Mouse (Mus musculus) lung, embryonic 14.5 days (tissue): ENCODE results near the gene Prrg2. TPM values are rescaled to one million over a fixed set of nuclear protein-coding genes. Genes with fewer than 3 reads are reported as not detected.
A peak's percentile ranks its signal among the peaks of the same experiment; 100 is the strongest.

ENCODE experiments used
- ATAC-seq: fragments of 200-750 bp; cut with Nextera tagmentation; 2 replicates; pipeline ENCODE4 v1.8.0; 2017; ENCODE audit warnings: mild to moderate bottlenecking, moderate TSS enrichment, moderate library complexity; ENCODE audit not compliant: insufficient read depth
- DNase-seq: peaks from one replicate; pipeline ENCODE4 v3.0.0-alpha.2; 2015
- H3K27ac ChIP-seq: fragments of 300-500 bp; sonication (generic); 2 replicates; pipeline ENCODE4 v1.5.1; 2014; ENCODE audit warnings: low read depth, mild to moderate bottlenecking, moderate library complexity
- H3K27me3 ChIP-seq: fragments of 300-500 bp; sonication (generic); 2 replicates; pipeline ENCODE4 v1.6.1; 2014; ENCODE audit warnings: low read length, control low read depth; ENCODE audit not compliant: insufficient read depth
- H3K36me3 ChIP-seq: fragments of 300-500 bp; sonication (generic); 2 replicates; pipeline ENCODE4 v1.6.1; 2014; ENCODE audit warnings: control low read depth; ENCODE audit not compliant: insufficient read depth
- H3K4me1 ChIP-seq: fragments of 300-500 bp; sonication (generic); 2 replicates; pipeline ENCODE4 v1.6.1; 2014; ENCODE audit warnings: antibody characterized with exemption, control low read depth; ENCODE audit not compliant: insufficient read depth
- H3K4me2 ChIP-seq: fragments of 300-500 bp; sonication (generic); 2 replicates; pipeline ENCODE4 v1.6.1; 2014; ENCODE audit warnings: mild to moderate bottlenecking
- H3K4me3 ChIP-seq: fragments of 300-500 bp; sonication (generic); 2 replicates; pipeline ENCODE4 v1.5.1; 2014; ENCODE audit warnings: low read depth, low read length
- H3K9ac ChIP-seq: fragments of 300-500 bp; sonication (generic); 2 replicates; pipeline ENCODE4 v1.6.1; 2014
- H3K9me3 ChIP-seq: fragments of 300-500 bp; sonication (generic); 2 replicates; pipeline ENCODE4 v1.6.1; 2016; ENCODE audit warnings: low read depth, low read length, control low read depth
- CTCF ChIP-seq: IDR thresholded peaks from 2 replicates; pipeline ENCODE4 v1.5.1; 2016; ENCODE audit warnings: antibody characterized with exemption, low read depth
- WGBS: fragments of 180-500 bp; shearing (Covaris S2); extraction: QIAGEN DNeasy Blood & Tissue Kit; methylation state at CpG from one replicate; pipeline ENCODE4 v1.1.7; 2014; 5-methylcytosine and 5-hydroxymethylcytosine counted together
- polyA plus RNA-seq: library from polyadenylated mRNA; unstranded; fragments of >200 nt; fragmentation: Nextera tagmentation; extraction: Ambion mirVana; gene quantifications from 2 replicates; pipeline ENCODE4 v1.2.1, GENCODE M21; 2014

The Prrg2 gene
- polyA plus RNA-seq, 1 experiment from 2014 or later, result 19.2 TPM

DNA sequence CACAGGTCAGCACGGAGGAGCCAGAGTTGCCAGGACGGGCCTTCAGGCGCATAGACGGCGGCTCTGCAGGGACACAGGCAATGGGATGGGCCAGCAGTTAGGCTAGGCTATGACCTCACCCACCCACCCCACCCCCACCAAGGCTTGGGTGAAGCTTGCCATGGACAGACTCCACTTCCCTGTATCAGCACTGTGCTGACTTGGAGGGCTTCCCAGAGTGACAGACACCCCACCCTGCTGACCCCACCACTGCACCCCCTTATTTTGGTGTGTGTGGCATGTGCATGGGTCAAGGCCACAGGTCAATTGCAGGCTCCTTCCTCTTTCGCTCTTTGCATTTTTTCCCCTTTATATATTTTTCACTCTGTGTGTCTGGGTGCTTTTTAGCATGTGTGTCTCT is 32.9 kb upstream of the Prrg2 start:
- no peaks in the 10 kb centered on the region for H3K9me3 ChIP-seq
- WGBS, result 81% methylated on average over 6 of the region's 6 CpGs
- H3K27me3 ChIP-seq, result no peaks in the 10 kb centered on the region
- H3K36me3 ChIP-seq, result peaks cover 5% of the 10 kb centered on the region; the same call in 1 of the 2 replicates
- H3K4me1 ChIP-seq, result peaks cover 7% of the 10 kb centered on the region; the same call in 1 of the 2 replicates
- no peak for DNase-seq
- no peak overlapping the region for H3K4me2 ChIP-seq
- no peak overlapping the region for H3K4me3 ChIP-seq
- ATAC-seq, result no peak
- no peak overlapping the region for H3K27ac ChIP-seq
- TF ChIP-seq CTCF, result no peak
- no peak overlapping the region for H3K9ac ChIP-seq

- Histone ChIP-seq H3K4me1 (peaks cover 10% of the 10 kb centered on the region; the same call in 1 of the 2 replicates), H3K9me3 (no peaks in the 10 kb centered on the region), H3K27ac (0 out of 2 replicates have a peak overlapping the region, but pooled peaks have one; percentile 3), H3K27me3 (no peaks in the 10 kb centered on the region), H3K9ac (no peak overlapping the region), H3K36me3 (peaks cover 5% of the 10 kb centered on the region; the same call in 1 of the 2 replicates), H3K4me3 (no peak overlapping the region), H3K4me2 (no peak overlapping the region)
- no peak for DNase-seq
- no peak for ATAC-seq
- no peak for TF ChIP-seq CTCF
- 28% methylated on average over 7 of the region's 7 CpGs for WGBS
These were observed 31.6 kb upstream of the Prrg2 start for GRCm38 (mm10) chr7:45094121-45094520.

DNA sequence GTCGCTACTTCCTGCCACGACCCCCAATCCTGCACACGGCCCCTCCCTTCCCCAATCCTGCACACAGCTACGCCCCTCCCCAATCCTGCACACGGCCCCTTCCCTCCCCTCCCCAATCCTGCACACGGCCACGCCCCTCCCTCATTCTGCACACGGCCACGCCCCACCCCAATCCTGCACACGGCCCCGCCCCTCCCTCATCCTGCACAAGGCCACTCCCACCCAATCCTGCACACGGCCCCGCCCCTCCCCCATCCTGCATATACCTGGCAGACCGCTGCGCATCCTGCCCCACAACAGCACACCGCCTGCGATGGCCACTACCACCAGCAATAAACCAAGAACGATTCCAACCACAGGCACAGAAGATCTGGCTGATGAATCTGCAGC is 31.0 kb upstream of the Prrg2 start:
- H3K4me3 ChIP-seq, result no peak overlapping the region
- H3K27me3 ChIP-seq, result no peaks in the 10 kb centered on the region
- peaks cover 10% of the 10 kb centered on the region for H3K36me3 ChIP-seq
- no peaks in the 10 kb centered on the region for H3K9me3 ChIP-seq
- H3K4me1 ChIP-seq, result peaks cover 10% of the 10 kb centered on the region; the same call in 1 of the 2 replicates
- H3K4me2 ChIP-seq, result no peak overlapping the region
- H3K27ac ChIP-seq, result peak overlapping the region; percentile 91; the same call in 1 of the 2 replicates
- ATAC-seq (no peak), DNase-seq (no peak)
- H3K9ac ChIP-seq, result no peak overlapping the region
- no peak for TF ChIP-seq CTCF
- WGBS, result 37% methylated on average over 18 of the region's 18 CpGs

- Histone ChIP-seq H3K9ac (no peak overlapping the region), H3K4me1 (peaks cover 10% of the 10 kb centered on the region; the same call in 1 of the 2 replicates), H3K36me3 (peaks cover 15% of the 10 kb centered on the region), H3K27ac (peak overlapping the region; percentile 91), H3K9me3 (no peaks in the 10 kb centered on the region), H3K4me3 (no peak overlapping the region), H3K27me3 (no peaks in the 10 kb centered on the region), H3K4me2 (peak overlapping the region; percentile 18; the same call in 1 of the 2 replicates)
- no peak for TF ChIP-seq CTCF
- 48% methylated on average over 12 of the region's 12 CpGs for WGBS
- DNase-seq (peak; percentile 54), ATAC-seq (no peak)
These were observed 30.5 kb upstream of the Prrg2 start for GRCm38 (mm10) chr7:45092828-45093515.

- H3K4me3 ChIP-seq, result peak within 1 kb of the TSS; percentile 52
- peak within 1 kb of the TSS; percentile 91 for H3K27ac ChIP-seq
- H3K4me1 ChIP-seq, result peaks cover 10% of the 10 kb centered on the region; the same call in 1 of the 2 replicates
- ATAC-seq (peak; percentile 95), DNase-seq (peak; percentile 99)
- H3K27me3 ChIP-seq, result no peaks in the 10 kb centered on the region
- TF ChIP-seq CTCF, result no peak
- H3K4me2 ChIP-seq, result peak within 1 kb of the TSS; percentile 70
- 0% methylated on average over 16 of the region's 16 CpGs for WGBS
- H3K9ac ChIP-seq, result peak within 1 kb of the TSS; percentile 78
- H3K36me3 ChIP-seq, result peaks cover 24% of the 10 kb centered on the region
- no peaks in the 10 kb centered on the region for H3K9me3 ChIP-seq
These were observed 29.6 kb upstream of the Prrg2 start, which contains the start of gene Rcn3 for GRCm38 (mm10) chr7:45092048-45092447. Gene Rcn3, minus strand, starts transcription at chr7:45092221.

DNA sequence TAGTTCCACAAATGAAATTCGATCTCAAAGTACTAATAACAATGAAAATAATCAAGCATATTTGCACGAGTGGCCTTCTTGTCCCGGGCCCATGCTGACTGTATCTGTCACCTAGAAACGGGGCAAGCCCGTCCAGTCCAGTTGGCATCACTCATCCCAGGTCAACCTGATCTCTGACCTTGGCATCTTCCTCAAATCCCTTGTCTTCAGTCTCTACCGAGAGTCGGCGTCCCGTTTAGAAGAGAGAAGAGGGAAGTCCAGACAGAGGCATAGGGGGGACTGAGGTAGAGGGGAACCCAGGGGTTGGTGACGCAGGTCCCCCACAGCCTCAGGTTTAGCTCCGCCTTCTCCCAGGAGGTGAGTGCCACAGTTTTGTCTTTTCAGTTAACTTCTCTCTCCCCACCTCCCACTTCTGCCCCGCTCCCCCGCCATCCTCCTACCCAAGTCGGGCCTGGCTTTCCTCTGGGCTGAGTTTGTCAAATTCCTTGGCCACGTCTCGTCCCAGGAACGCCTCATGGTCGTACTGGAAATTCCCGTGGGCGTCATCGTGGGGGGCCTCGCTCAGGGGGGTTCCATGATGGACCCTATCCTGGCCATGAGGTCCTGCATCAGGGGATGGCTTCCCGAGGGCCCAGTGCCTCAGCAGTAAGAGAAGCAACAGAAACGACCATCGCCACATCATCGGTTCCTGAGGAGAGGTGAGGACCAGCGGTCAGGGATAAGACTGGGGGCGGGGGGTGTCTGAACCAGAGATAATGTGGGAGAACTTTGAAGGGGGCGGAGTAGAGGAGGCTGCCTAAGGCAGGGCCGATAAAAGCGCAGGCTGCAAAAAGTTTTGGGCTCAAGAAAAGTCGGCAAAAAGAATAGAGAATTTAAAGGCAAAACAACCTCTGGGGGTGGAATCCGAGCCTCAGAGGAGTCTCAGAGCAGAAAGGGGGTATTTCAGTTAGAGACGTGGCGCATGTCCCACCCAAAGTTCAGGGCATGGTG is 28.8 kb upstream of the Prrg2 start:
- no peaks in the 10 kb centered on the region for H3K27me3 ChIP-seq
- peaks cover 30% of the 10 kb centered on the region for H3K36me3 ChIP-seq
- ATAC-seq, result peak; percentile 66
- H3K4me2 ChIP-seq, result peak overlapping the region; percentile 70
- TF ChIP-seq CTCF, result no peak
- no peaks in the 10 kb centered on the region for H3K9me3 ChIP-seq
- peaks cover 10% of the 10 kb centered on the region; the same call in 1 of the 2 replicates for H3K4me1 ChIP-seq
- peak; percentile 74 for DNase-seq
- WGBS, result 6% methylated on average over 35 of the region's 35 CpGs
- peak overlapping the region; percentile 78 for H3K9ac ChIP-seq
- peak overlapping the region; percentile 91 for H3K27ac ChIP-seq
- H3K4me3 ChIP-seq, result peak overlapping the region; percentile 52
